Mouse (Mus musculus): ENCODE measurements around the gene Socs1.

DNA sequence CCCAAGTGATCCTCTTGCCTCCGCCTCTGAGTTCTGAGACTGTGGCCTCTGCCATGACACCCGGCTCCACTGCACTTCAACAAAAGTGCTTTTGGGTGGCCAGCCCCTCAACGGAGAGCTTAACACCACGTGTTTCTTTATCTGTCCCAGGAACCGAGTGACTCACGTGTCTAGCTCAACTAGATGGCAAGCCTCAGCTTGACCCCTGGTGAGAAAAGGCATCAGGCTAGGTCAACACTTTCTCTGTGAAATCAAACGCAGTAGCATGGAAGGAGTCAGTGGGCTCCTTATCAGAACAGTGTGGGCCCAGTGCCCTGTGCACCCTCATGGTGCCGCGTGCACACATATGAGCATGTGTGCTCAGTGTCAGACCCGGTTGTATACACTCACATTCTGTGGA, 49.0 kb downstream of the Socs1 start:
- no peak for TF ChIP-seq CTCF (IDR thresholded peaks at IDR 0.05; ENCODE audit: low read depth, low read length)
- no peak for TF ChIP-seq POLR2A (IDR thresholded peaks at IDR 0.05; ENCODE audit: extremely low read depth, insufficient read depth, low read length)

Measured in liver, adult 2 months (tissue).